Mouse (Mus musculus): Measurements from ENCODE around the gene Cacna2d3.

GRCm38 (mm10) chr14:28961379-28961778 is 760.3 kb downstream of the Cacna2d3 start:
- TF ChIP-seq GATA1 (IDR thresholded peaks at IDR 0.05; ENCODE audit: borderline replicate concordance, low read length), result no peak
- no peak for TF ChIP-seq FLI1 (IDR thresholded peaks at IDR 0.05; ENCODE audit: low read length)

Data from megakaryocyte, embryonic 14.5 days (primary cell).